Mouse (Mus musculus) cerebellum, adult 2 months (tissue): ENCODE results near the gene Syne1. TPM values are rescaled to one million over a fixed set of nuclear protein-coding genes. Genes with fewer than 3 reads are reported as not detected.

Experiments
- DNase-seq, 2 experiments: peaks; one replicate each; pipeline ENCODE4 v3.0.0; 2021
- H3K27ac ChIP-seq: fragments of 200-500 bp; 2 replicates; pipeline ENCODE4 v1.5.1; 2012; ENCODE audit warnings: low read length, control low read depth, inconsistent platforms; ENCODE audit not compliant: insufficient read depth
- H3K27me3 ChIP-seq: fragments of 200-500 bp; 2 replicates; pipeline ENCODE4 v1.6.1; 2012; ENCODE audit warnings: inconsistent platforms, mild to moderate bottlenecking, low read length, moderate library complexity; ENCODE audit not compliant: control insufficient read depth, insufficient read depth
- H3K4me1 ChIP-seq: fragments of 200-500 bp; 2 replicates; pipeline ENCODE4 v1.6.1; 2011; ENCODE audit warnings: low read length; ENCODE audit not compliant: control insufficient read depth, insufficient read depth
- H3K4me3 ChIP-seq: fragments of 200-500 bp; replicated peaks from 2 replicates; pipeline ENCODE3; 2011; ENCODE audit warnings: mild to moderate bottlenecking, low read depth, low read length, control low read depth; ENCODE audit not compliant: insufficient read depth
- CTCF ChIP-seq: fragments of 200-500 bp; IDR thresholded peaks from 2 replicates; pipeline ENCODE4 v1.5.1; 2011; ENCODE audit warnings: low read depth, mild to moderate bottlenecking, control low read depth, low read length, moderate library complexity, borderline replicate concordance; ENCODE audit not compliant: insufficient read depth
- POLR2A ChIP-seq: fragments of 200-500 bp; IDR thresholded peaks from 2 replicates; pipeline ENCODE4 v1.6.1; 2011; ENCODE audit warnings: low read length, control low read depth, borderline replicate concordance; ENCODE audit not compliant: insufficient read depth
- WGBS: fragments of 180-500 bp; shearing (Covaris S2); methylation state at CpG from one replicate; pipeline ENCODE4 v1.1.7; 2018; 5-methylcytosine and 5-hydroxymethylcytosine counted together
- polyA plus RNA-seq: library from polyadenylated mRNA; depleted of rRNA; stranded (reverse); fragments of >200 nt; gene quantifications from 2 replicates; pipeline ENCODE4 v1.2.3, GENCODE M21; 2012; rRNA removed

Syne1 gene
- polyA plus RNA-seq, 1 experiment: 295 TPM

DNA sequence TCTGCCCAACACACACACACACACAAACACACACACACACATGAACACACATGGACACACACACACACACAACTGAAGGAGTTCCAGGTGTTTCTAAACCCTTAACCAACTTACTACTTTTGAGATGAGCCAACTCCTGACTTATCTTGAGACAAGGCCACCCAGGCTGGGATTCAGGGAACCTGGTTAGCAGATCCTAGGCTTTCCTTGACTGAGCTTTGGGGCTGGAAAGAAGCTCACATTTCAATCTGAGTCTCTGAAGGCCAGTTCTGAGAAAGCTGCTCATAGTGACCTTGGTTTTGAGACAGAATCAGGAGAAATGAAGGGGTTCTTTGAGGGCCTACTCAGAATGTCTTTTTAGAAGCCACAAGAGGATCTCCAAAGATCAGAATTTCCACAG, 579.7 kb downstream of the Syne1 start:
- Histone ChIP-seq H3K4me3 (no peak overlapping the region), H3K27me3 (no peaks in the 10 kb centered on the region), H3K27ac (no peak overlapping the region), H3K4me1 (no peaks in the 10 kb centered on the region)
- DNase-seq: no peak
- no peak for TF ChIP-seq POLR2A
- no peak for TF ChIP-seq CTCF

DNA sequence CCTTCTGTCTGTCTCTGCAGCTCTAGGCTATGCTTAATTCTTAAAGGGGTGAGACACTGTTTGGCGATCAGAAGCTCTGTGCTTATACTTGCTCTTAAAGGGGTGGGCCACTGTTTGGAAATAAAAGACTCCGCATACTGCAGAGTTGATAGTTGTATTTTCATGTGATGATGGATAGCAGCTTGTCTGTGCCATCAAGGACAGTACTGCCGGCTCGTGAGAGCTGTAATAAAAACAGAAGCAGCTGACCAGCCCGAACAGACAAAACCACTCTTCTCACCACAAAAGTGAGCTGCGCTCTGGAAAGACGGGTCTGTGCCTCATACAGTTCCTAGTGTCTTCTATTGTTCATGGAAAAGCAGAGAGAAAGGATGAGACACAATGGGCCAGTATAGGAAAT, 580.1 kb downstream of the Syne1 start:
- Histone ChIP-seq H3K27ac (no peak overlapping the region), H3K4me1 (peaks cover under 1% of the 10 kb centered on the region; the same call in 1 of the 2 replicates), H3K27me3 (no peaks in the 10 kb centered on the region), H3K4me3 (no peak overlapping the region)
- DNase-seq: no peak
- 84% methylated on average over 7 of the region's 7 CpGs for WGBS
- TF ChIP-seq POLR2A (no peak), CTCF (no peak)

Other genes with a start within 250 kb of the Syne1 start
- gene Myct1, start 42.3 kb upstream of the Syne1 start, polyA plus RNA-seq: 0.44 and 0.64 TPM in 2 replicates
- gene Vip, start 87.7 kb upstream of the Syne1 start, polyA plus RNA-seq: 1.9 and 3.7 TPM in 2 replicates